10 mouse cellular contexts compared by ENCODE assay signal in genomic region chrX:153719602-153720001, GRCm38 (mm10). TPM values are rescaled to one million over a fixed set of nuclear protein-coding genes. Genes with fewer than 3 reads are reported as not detected.
A peak's percentile ranks its signal among the peaks of the same experiment; 100 is the strongest.
DNase-seq lines count a peak whose midpoint lies in the region; ATAC-seq and TF ChIP-seq lines count a peak whose summit lies in the region.
"Had no signal": no experiment of that assay in that cellular context is flagged by ENCODE, and none has a peak within 500 bp of the region (broad histone marks: within the 10 kb centered on the region; RNA-seq: fewer than 3 reads in every experiment).

No protein-coding gene starts in this region.

- H3K4me1 ChIP-seq in forebrain, embryonic 14.5 days (ENCODE audit: control insufficient read depth, insufficient read depth, low read length): no peaks in the 10 kb centered on the region
- no peaks in the 10 kb centered on the region for H3K4me1 ChIP-seq in forebrain, embryonic 10.5 days
- no peaks in the 10 kb centered on the region for H3K4me1 ChIP-seq in liver, embryonic 14.5 days (replicated peaks; ENCODE audit: control insufficient read depth in 2 of 2, insufficient read depth in 2 of 2, low read length in 1 of 2)
- H3K4me1 ChIP-seq in liver, embryonic 11.5 days (replicated peaks; ENCODE audit: control insufficient read depth, insufficient read depth, low read length): no peaks in the 10 kb centered on the region
- H3K4me1 ChIP-seq: hindbrain, embryonic 15.5 days; midbrain, embryonic 12.5 days had no signal

- H3K9me3 ChIP-seq in forebrain, embryonic 14.5 days (replicated peaks; ENCODE audit: control insufficient read depth, low read length): no peaks in the 10 kb centered on the region
- H3K9me3 ChIP-seq in forebrain, embryonic 10.5 days: no peaks in the 10 kb centered on the region
- H3K9me3 ChIP-seq in liver, embryonic 14.5 days (ENCODE audit: control insufficient read depth, low read length): no peaks in the 10 kb centered on the region
- no peaks in the 10 kb centered on the region for H3K9me3 ChIP-seq in liver, embryonic 11.5 days (ENCODE audit: control insufficient read depth, low read length)
- H3K9me3 ChIP-seq: hindbrain, embryonic 15.5 days; midbrain, embryonic 12.5 days had no signal

- WGBS in forebrain, embryonic 14.5 days: 32% methylated on average over 4 of the region's 4 CpGs
- 34% methylated on average over 4 of the region's 4 CpGs for WGBS in forebrain, embryonic 10.5 days
- WGBS in liver, embryonic 14.5 days (ENCODE audit: insufficient replicate concordance): 31% methylated on average over 4 of the region's 4 CpGs
- 31% methylated on average over 4 of the region's 4 CpGs for WGBS in liver, embryonic 11.5 days

- H3K9ac ChIP-seq in forebrain, embryonic 14.5 days (ENCODE audit: low read length): no peak overlapping the region
- H3K9ac ChIP-seq in liver, embryonic 14.5 days (replicated peaks): no peak overlapping the region
- no peak overlapping the region for H3K9ac ChIP-seq in liver, embryonic 11.5 days (ENCODE audit: low read depth, low read length)
- H3K9ac ChIP-seq: hindbrain, embryonic 15.5 days; midbrain, embryonic 12.5 days had no signal

- DNase-seq in forebrain, embryonic 14.5 days (ENCODE audit: low spot score): peak; percentile 56
- DNase-seq in forebrain, embryonic 10.5 days (ENCODE audit: extremely low spot score, low spot score): no peak
- no peak for DNase-seq in liver, embryonic 14.5 days (ENCODE audit: low read depth in 3 of 3, low spot score in 3 of 3)
- DNase-seq in liver, embryonic 11.5 days (ENCODE audit: low spot score): no peak
- peak; percentile 58 for DNase-seq in R1 (ENCODE audit: low read depth, low spot score)
- peak; percentile 9 for DNase-seq in mesoderm, embryonic 11.5 days (ENCODE audit: low read depth, low spot score)
- no peak for DNase-seq in layer of hippocampus, adult 9-10 months (ENCODE audit: low spot score)
- DNase-seq in heart, adult 9 months (ENCODE audit: low spot score in 2 of 2): no peak

- no peak overlapping the region for H3K27ac ChIP-seq in forebrain, embryonic 14.5 days (ENCODE audit: low read depth, low read length)
- H3K27ac ChIP-seq in forebrain, embryonic 10.5 days: no peak overlapping the region
- H3K27ac ChIP-seq in liver, embryonic 14.5 days: no peak overlapping the region
- H3K27ac ChIP-seq in liver, embryonic 11.5 days (ENCODE audit: low read depth, low read length): no peak overlapping the region
- H3K27ac ChIP-seq: hindbrain, embryonic 15.5 days; midbrain, embryonic 12.5 days had no signal

- no peaks in the 10 kb centered on the region for H3K36me3 ChIP-seq in forebrain, embryonic 14.5 days (ENCODE audit: control insufficient read depth, insufficient read depth, low read length)
- no peaks in the 10 kb centered on the region for H3K36me3 ChIP-seq in forebrain, embryonic 10.5 days (replicated peaks)
- H3K36me3 ChIP-seq in liver, embryonic 14.5 days (replicated peaks; ENCODE audit: control insufficient read depth, insufficient read depth, low read depth): no peaks in the 10 kb centered on the region
- H3K36me3 ChIP-seq in liver, embryonic 11.5 days (ENCODE audit: control insufficient read depth, insufficient read depth, low read length): no peaks in the 10 kb centered on the region
- H3K36me3 ChIP-seq: hindbrain, embryonic 15.5 days; midbrain, embryonic 12.5 days had no signal

- H3K27me3 ChIP-seq in forebrain, embryonic 14.5 days (replicated peaks; ENCODE audit: control insufficient read depth, insufficient read depth, low read length): no peaks in the 10 kb centered on the region
- H3K27me3 ChIP-seq in forebrain, embryonic 10.5 days (ENCODE audit: poor library complexity, severe bottlenecking): peaks cover 9% of the 10 kb centered on the region; the same call in 1 of the 2 replicates
- no peaks in the 10 kb centered on the region for H3K27me3 ChIP-seq in liver, embryonic 14.5 days (ENCODE audit: control insufficient read depth, insufficient read depth, low read length)
- no peaks in the 10 kb centered on the region for H3K27me3 ChIP-seq in liver, embryonic 11.5 days (replicated peaks; ENCODE audit: control insufficient read depth, insufficient read depth, low read length)
- H3K27me3 ChIP-seq: hindbrain, embryonic 15.5 days; midbrain, embryonic 12.5 days had no signal

- no peak overlapping the region for H3K4me2 ChIP-seq in forebrain, embryonic 14.5 days (ENCODE audit: low read length)
- H3K4me2 ChIP-seq in liver, embryonic 14.5 days (ENCODE audit: low read depth): no peak overlapping the region
- H3K4me2 ChIP-seq in liver, embryonic 11.5 days: no peak overlapping the region
- H3K4me2 ChIP-seq: hindbrain, embryonic 15.5 days; midbrain, embryonic 12.5 days had no signal

- ATAC-seq in forebrain, embryonic 14.5 days: no peak
- no peak for ATAC-seq in liver, embryonic 14.5 days (ENCODE audit: insufficient read depth)
- ATAC-seq in liver, embryonic 11.5 days (replicated peaks; ENCODE audit: low FRiP score): no peak

- TF ChIP-seq EP300 in liver, embryonic 14.5 days (IDR thresholded peaks at IDR 0.05; ENCODE audit: low read depth): no peak

- peak; percentile 33; the same call in 1 of the 2 replicates for TF ChIP-seq CTCF in liver, embryonic 14.5 days (IDR thresholded peaks at IDR 0.05; ENCODE audit: low read depth)

- no peak overlapping the region for H3K4me3 ChIP-seq in forebrain, embryonic 14.5 days (ENCODE audit: low read depth, low read length)
- no peak overlapping the region for H3K4me3 ChIP-seq in forebrain, embryonic 10.5 days
- no peak overlapping the region for H3K4me3 ChIP-seq in liver, embryonic 14.5 days (ENCODE audit: insufficient read depth in 1 of 2, low read depth in 2 of 2, low read length in 2 of 2)
- no peak overlapping the region for H3K4me3 ChIP-seq in liver, embryonic 11.5 days (ENCODE audit: low read depth, low read length)
- H3K4me3 ChIP-seq: hindbrain, embryonic 15.5 days; midbrain, embryonic 12.5 days had no signal

RNA-seq across cellular contexts. Expression of gene Nbdy, which starts 3.8 kb away (rescaled TPM):
- polyA plus RNA-seq in forebrain, embryonic 14.5 days (2014; fragmentation: Nextera tagmentation; extraction: Ambion mirVana): 118 and 127 TPM in 2 replicates
- polyA plus RNA-seq in forebrain, embryonic 10.5 days (2016; fragmentation: Nextera tagmentation; extraction: Ambion mirVana): 66.6 and 68.8 TPM in 2 replicates
- 9.1 and 11.5 TPM in 2 replicates for polyA plus RNA-seq in liver, embryonic 14.5 days (2012; rRNA removed)
- 17.4 and 17.8 TPM in 2 replicates for polyA plus RNA-seq in liver, embryonic 14.5 days (2014; fragmentation: Nextera tagmentation; extraction: Ambion mirVana)
- 41.3 and 43.7 TPM in 2 replicates for polyA plus RNA-seq in liver, embryonic 11.5 days (2014; fragmentation: Nextera tagmentation; extraction: Ambion mirVana)

RNA-seq across cellular contexts. Expression of gene Kctd12b, which starts 23.4 kb away (rescaled TPM):
- polyA plus RNA-seq in forebrain, embryonic 14.5 days (2014; fragmentation: Nextera tagmentation; extraction: Ambion mirVana): 2.1 and 2.5 TPM in 2 replicates
- polyA plus RNA-seq in forebrain, embryonic 10.5 days (2016; fragmentation: Nextera tagmentation; extraction: Ambion mirVana): 3.4 and 3.7 TPM in 2 replicates
- polyA plus RNA-seq in liver, embryonic 14.5 days (2012; rRNA removed): 0.55 and 0.60 TPM in 2 replicates
- polyA plus RNA-seq in liver, embryonic 14.5 days (2014; fragmentation: Nextera tagmentation; extraction: Ambion mirVana): 0.38 and 0.66 TPM in 2 replicates
- polyA plus RNA-seq in liver, embryonic 11.5 days (2014; fragmentation: Nextera tagmentation; extraction: Ambion mirVana): 1.0 and 1.2 TPM in 2 replicates

Comparison
In these comparisons a context has a peak if more than half of its experiments do, and no peak if none do; other contexts are left out.
1. DNase-seq: peak in forebrain, embryonic 14.5 days (single experiment), R1 (single experiment) and mesoderm, embryonic 11.5 days (single experiment); none in forebrain, embryonic 10.5 days (single experiment), liver, embryonic 14.5 days (0 of 3), liver, embryonic 11.5 days (single experiment), layer of hippocampus, adult 9-10 months (single experiment) and heart, adult 9 months (0 of 2).